Mouse (Mus musculus) adrenal gland, postnatal 14 days (tissue): ENCODE measurements around the gene Dnajc25. TPM values are rescaled to one million over a fixed set of nuclear protein-coding genes. Genes with fewer than 3 reads are reported as not detected.
A peak's percentile ranks its signal among the peaks of the same experiment; 100 is the strongest.

Source experiments
- DNase-seq: peaks from one replicate; pipeline ENCODE4 v3.0.0; 2021; ENCODE audit warnings: mixed read lengths
- total RNA-seq: library from RNA; stranded (reverse); gene quantifications from 2 replicates; pipeline ENCODE4 v1.2.3, GENCODE M21; 2021

The Dnajc25 gene
- total RNA-seq, 1 experiment from 2014 or later, result 18.7 TPM

- DNase-seq, result no peak
Observed at GRCm38 (mm10) chr4:59003806-59004200, 8.9 kb downstream of the Dnajc25 start.

DNA sequence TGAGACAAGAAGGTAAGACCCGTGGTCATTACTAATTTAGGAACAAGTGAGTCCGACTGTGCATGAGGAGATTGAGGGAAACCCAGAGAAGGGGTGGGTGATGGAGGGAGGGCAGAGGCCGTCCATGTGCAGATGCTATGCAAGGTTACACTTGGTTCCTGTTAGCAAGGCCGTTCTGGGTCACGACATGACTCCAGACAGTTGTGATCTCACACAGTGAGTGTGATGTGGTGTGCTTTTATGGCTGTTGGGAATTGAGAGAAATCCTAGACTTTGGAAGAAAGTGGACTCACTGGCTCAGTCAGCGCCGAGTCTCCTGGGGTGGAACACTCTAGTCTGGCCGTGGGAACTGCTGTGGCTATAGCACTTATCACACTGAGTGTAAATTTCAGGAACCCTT is 11.3 kb downstream of the Dnajc25 start:
- no peak for DNase-seq

- peak; percentile 28 for DNase-seq
Observed at GRCm38 (mm10) chr4:59007016-59007415, 12.2 kb downstream of the Dnajc25 start.

DNA sequence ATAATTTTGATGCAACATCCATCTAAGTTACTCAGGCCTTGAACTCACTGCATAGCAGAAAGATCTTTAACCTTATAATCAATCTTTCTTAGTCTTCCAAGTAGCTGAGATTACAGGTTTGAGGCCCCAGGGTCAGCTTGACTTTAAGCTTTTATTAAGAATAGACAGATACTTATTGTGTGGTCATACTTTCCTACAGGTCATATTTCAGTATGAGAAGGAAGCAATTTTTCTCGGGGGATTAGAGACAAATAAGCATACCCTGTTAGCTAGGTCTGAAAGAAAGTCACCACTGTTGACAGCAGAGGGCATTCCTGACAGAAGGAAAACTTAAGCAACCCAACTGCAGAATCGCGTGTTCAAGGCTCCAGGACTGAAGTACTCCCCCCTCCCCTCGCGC is 13.1 kb downstream of the Dnajc25 start:
- DNase-seq, result no peak

- DNase-seq, result no peak
Observed at GRCm38 (mm10) chr4:59009186-59009585, 14.3 kb downstream of the Dnajc25 start.

- DNase-seq, result no peak
Observed at GRCm38 (mm10) chr4:59009696-59010095, 14.8 kb downstream of the Dnajc25 start.

GRCm38 (mm10) chr4:59011446-59011845 is 16.6 kb downstream of the Dnajc25 start:
- no peak for DNase-seq

GRCm38 (mm10) chr4:59015181-59015580 is 20.3 kb downstream of the Dnajc25 start:
- peak; percentile 20 for DNase-seq

DNA sequence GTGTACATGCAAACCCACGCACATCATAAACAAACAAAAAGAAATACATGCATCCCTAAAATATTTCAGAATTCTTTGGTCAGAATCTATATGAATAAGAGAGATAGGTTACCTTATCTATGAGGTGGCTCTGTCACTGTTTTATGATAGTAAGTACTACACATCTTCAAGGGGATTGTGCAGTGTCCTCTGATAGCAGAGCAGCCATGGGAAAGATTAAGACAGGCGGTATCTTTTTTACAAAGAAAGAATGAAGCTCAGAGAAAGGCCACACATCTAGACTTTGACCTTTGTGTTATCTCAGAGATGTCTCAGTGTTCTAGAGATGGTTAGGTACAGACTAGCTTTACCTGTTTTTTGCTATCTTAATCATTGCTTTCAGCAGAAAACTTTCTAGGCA is 22.1 kb downstream of the Dnajc25 start:
- DNase-seq, result no peak

- peak; percentile 18 for DNase-seq
Observed at GRCm38 (mm10) chr4:59034325-59034917, 39.6 kb downstream of the Dnajc25 start.

- DNase-seq, result peak; percentile 86
Observed at GRCm38 (mm10) chr4:59034918-59035785, 40.3 kb downstream of the Dnajc25 start, which contains the start of gene Gng10. Gene Gng10, plus strand, starts transcription at chr4:59035088.

- no peak for DNase-seq
Observed at GRCm38 (mm10) chr4:59035786-59036350, 41.0 kb downstream of the Dnajc25 start.

DNA sequence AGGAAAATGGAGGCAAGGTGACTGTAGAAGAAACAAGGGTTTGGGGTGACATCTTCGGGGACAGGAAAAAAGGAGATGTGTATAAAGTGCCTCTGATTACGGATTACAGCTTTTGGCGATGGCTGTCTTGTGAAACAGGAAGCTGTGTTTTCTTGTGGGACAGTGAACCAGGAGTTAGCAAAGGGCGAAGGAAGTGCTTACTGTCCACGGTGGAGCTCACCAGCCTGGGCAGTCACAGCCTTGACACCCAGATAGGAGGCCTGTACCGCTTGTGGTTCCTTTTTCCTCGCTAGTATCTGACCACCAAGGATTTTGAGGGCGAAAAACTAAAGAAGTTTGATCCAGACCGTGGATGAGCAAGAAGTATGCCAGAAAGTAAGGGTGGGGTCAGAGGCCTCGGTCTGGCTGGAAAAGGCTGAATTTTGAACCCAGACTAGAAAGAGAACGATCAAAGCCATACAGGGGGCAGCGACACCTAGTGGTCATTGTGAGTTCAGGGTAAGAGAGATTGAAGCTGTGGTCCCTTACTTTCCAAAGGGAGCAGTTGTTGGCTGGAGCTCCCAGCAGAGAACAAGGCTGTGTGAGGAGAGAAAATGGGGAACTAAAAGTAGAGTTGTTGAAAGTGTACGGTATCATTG is 41.7 kb downstream of the Dnajc25 start:
- peak; percentile 83 for DNase-seq

DNA sequence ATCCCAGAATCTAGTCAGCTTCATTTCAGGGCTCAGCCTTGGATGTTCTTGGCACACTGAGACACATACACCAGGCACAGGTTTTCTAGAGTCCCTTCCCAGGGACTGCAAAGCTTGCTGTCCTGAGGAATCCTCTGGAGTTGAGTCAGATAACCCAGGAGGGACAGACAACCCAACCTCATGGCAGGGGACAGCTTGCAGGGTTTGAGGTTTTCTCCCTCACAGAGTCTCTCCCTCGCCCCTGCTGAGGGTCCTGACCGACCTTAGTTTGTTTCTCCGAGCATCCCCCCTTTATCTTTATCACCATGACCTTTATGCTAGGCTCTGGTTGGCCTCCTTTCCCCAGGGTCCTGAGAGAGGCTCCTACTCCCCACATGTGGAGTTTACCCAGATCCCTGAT is 42.7 kb downstream of the Dnajc25 start:
- DNase-seq, result no peak

- DNase-seq, result no peak
Observed at GRCm38 (mm10) chr4:59040397-59041287, 45.8 kb downstream of the Dnajc25 start.

DNA sequence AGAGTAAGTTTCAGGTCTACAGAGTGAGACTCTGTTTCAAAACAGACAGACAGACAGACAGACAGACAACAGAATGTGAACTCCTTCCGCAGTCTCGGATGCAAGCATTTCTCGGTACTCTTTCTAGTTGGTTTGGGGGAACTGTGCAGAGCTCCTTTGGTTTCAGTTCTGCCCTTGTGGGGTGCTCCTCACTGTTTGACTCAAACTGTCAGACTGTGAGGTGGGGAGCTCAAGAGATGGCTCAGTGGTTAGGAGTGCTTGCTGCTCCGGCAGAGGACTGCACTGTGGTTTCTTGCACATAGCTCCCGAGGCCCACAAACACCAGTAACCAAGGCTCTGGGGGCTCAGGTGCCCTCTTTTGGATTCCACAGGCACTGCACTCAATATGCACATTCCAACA is 48.2 kb downstream of the Dnajc25 start:
- DNase-seq, result no peak

DNA sequence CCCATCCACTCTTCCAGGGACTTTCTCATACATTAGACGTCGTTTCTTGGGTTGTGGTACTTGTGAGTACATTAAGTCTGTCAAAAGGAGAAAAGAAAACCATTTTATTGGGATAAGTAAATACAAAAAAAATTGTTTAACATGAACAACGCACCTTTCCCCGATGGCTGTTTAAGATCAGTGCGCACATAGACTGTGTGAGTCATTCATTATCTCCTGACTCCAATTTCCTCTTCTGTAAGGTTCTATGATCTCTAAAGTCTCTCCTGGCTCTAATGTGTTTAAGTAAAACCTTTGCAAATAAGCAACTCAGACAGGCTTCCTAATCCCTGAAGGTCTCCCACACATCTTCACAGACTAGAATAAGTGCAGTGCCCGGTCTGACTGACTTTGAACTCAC is 49.0 kb downstream of the Dnajc25 start:
- no peak for DNase-seq

DNA sequence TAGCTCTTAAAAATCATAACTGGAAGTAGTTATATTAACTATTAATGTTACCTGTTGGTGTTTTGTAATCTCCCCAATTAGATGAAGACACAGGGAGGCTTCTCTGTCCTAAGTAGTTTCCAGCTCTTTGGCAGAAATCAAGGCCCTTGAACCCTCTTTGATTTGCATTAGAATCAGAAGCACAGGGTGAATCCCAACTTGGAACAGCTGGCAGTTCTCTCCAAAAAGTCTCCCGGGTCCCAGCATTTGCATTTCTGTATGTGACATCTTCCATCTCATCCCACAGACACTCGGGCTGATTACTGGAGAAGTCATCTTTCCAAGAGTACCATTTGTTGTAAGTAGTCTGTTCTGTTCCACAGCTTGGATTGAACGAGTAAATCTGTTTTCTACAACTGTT is 52.4 kb downstream of the Dnajc25 start:
- no peak for DNase-seq

DNA sequence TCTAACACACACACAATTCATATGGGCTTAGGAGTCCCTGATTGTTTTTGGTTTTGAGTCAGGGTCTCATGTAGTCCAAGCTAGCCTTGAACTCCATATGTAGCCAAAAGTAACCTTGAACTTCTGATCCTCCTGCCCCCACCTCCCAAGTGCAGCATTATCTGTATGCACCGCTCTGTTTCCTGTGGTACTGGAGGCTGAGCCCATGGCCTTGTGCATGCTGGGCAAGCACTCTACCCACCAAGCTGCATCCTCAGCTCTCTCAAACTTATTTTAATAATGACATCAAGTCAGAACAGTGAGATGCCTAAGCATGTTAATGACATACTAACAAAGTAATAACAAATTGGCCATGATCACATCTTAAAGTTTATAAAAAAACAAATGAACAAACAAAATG is 56.2 kb downstream of the Dnajc25 start:
- DNase-seq, result no peak

DNA sequence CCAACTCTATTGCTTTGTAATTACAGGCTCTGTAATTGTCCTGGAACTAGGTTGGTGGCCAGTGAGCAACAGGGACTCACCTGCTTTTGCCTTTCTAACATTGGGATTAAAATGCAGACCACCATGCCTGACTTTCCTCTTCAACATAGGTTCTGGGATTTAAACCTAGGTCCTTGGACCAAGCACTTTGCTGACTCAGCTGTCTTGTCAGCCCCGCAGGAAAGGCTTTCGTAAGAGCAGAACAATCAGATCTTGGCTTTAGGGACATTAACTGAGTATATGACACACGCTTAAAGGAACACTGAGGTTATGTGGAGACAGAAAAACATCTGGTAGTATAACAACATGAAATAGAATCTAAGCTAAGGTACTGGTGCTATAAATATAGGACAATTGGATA is 63.1 kb downstream of the Dnajc25 start:
- no peak for DNase-seq

DNA sequence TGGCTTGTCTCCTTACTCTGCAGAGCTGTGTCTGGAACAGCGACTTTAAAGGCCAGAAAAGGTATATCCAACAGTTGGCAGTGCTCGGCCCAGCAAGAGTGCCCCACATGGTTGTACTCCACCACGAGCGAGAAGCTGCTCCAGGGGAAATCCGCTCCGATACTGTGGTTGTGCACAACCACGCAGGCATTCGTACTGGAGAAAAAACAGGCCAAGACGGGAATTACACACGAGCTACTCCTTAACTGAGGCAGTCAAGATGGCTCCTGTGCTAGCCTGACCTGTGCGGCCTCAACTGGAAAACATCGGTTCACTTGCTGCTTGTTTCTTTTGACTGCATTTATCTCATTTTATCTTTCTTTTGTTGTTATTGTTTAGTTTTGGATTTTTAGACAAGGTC is 67.7 kb downstream of the Dnajc25 start:
- no peak for DNase-seq

DNA sequence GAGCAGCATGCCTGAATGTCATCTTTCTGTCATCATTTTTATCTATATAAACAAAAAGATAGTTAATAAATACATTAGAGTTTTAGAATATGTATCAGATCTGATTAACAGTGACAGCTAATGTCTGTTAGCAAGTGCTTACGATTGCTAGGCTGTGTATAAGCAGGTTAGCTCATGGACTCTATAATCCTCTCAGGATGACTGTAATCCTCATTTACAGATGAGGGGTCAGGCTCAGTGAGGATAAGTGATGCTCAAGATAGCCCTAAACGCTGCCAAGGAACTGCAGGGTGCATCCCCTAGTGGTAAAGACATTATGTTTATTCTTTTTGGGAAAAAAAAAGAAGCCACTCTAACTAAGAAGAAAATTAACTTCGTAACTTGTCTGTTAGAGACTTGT is 74.4 kb downstream of the Dnajc25 start:
- no peak for DNase-seq
